Comparison of ENCODE assay signal across 9 mouse cellular contexts in the genomic region with DNA sequence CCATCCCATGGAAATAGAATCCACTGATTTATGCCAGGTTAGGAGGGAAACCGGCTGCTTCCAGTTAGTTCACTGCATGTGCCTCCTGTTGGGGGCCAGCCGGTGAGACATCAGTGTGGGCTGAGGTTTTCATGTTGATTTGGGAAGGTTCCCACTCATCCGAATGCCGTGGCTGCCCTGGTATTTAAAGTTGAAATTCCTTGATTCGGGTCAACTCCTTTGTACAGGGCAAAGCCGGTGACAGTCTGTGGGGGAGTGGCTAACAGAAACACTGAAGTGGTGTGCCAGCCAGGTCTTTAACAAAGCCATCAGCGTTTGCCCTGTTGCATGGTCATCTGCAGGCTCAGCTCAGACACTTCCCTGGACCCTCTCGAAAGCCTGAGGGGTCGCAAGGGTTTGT. TPM values are rescaled to one million over a fixed set of nuclear protein-coding genes. Genes with fewer than 3 reads are reported as not detected.
DNase-seq lines count a peak whose midpoint lies in the region; ATAC-seq and TF ChIP-seq lines count a peak whose summit lies in the region.
"Had no signal": no experiment of that assay in that cellular context is flagged by ENCODE, and none has a peak within 500 bp of the region (broad histone marks: within the 10 kb centered on the region; RNA-seq: fewer than 3 reads in every experiment).

No protein-coding gene starts in this region.

- peaks cover 24% of the 10 kb centered on the region for H3K4me1 ChIP-seq in lung, embryonic 15.5 days
- H3K4me1 ChIP-seq in forebrain, postnatal 0 days (ENCODE audit: insufficient read depth) = 0 out of 2 replicates have a peak, but pooled peaks cover 8% of the 10 kb centered on the region
- peaks cover 36% of the 10 kb centered on the region for H3K4me1 ChIP-seq in limb, embryonic 12.5 days (replicated peaks)
- H3K4me1 ChIP-seq in stomach, postnatal 0 days (replicated peaks; ENCODE audit: control insufficient read depth, insufficient read depth) = 0 out of 2 replicates have a peak, but pooled peaks cover 2% of the 10 kb centered on the region

- H3K4me2 ChIP-seq in lung, embryonic 15.5 days = peak overlapping the region; percentile 45; the same call in 1 of the 2 replicates
- peak overlapping the region; percentile 37; the same call in 1 of the 2 replicates for H3K4me2 ChIP-seq in forebrain, postnatal 0 days (ENCODE audit: low read depth)
- H3K4me2 ChIP-seq in limb, embryonic 12.5 days = peak overlapping the region; percentile 35
- peak overlapping the region; percentile 11; the same call in 1 of the 2 replicates for H3K4me2 ChIP-seq in stomach, postnatal 0 days (replicated peaks; ENCODE audit: low read depth)

- ATAC-seq in lung, embryonic 15.5 days (ENCODE audit: borderline replicate concordance, extremely low read depth, low FRiP score, low TSS enrichment) = no peak
- no peak for ATAC-seq in forebrain, postnatal 0 days
- ATAC-seq in limb, embryonic 12.5 days (ENCODE audit: insufficient number of reproducible peaks, insufficient read depth, low FRiP score, low TSS enrichment, low read depth) = no peak
- no peak for ATAC-seq in stomach, postnatal 0 days (ENCODE audit: low FRiP score, low TSS enrichment)

- no peak for TF ChIP-seq CTCF in forebrain, postnatal 0 days (IDR thresholded peaks at IDR 0.05; ENCODE audit: low read depth)
- TF ChIP-seq CTCF in stomach, postnatal 0 days (IDR thresholded peaks at IDR 0.05; ENCODE audit: low read depth) = no peak
- no peak for TF ChIP-seq CTCF in left cerebral cortex, adult 2 months (IDR thresholded peaks at IDR 0.05)

- DNase-seq in lung, postnatal 10 days = no peak
- DNase-seq in forebrain, postnatal 0 days = no peak
- no peak for DNase-seq in stomach, postnatal 0 days (ENCODE audit: low spot score)
- no peak for DNase-seq in left cerebral cortex, adult 2 months (ENCODE audit: extremely low spot score in 1 of 2, low spot score in 2 of 2)
- DNase-seq in testis, postnatal 10 days (ENCODE audit: low spot score) = no peak
- no peak for DNase-seq in gastrocnemius, postnatal 4 days (ENCODE audit: low spot score in 2 of 2)

- 16% methylated on average over 9 of the region's 9 CpGs for WGBS in lung, embryonic 15.5 days
- 15% methylated on average over 9 of the region's 9 CpGs for WGBS in forebrain, postnatal 0 days
- whole genome bisulfite sequencing in limb, embryonic 12.5 days = 17% methylated on average over 9 of the region's 9 CpGs
- WGBS in stomach, postnatal 0 days = 24% methylated on average over 9 of the region's 9 CpGs

- H3K9me3 ChIP-seq in lung, embryonic 15.5 days = no peaks in the 10 kb centered on the region
- 0 out of 2 replicates have a peak, but pooled peaks cover 6% of the 10 kb centered on the region for H3K9me3 ChIP-seq in forebrain, postnatal 0 days (ENCODE audit: low read length)
- peaks cover 10% of the 10 kb centered on the region for H3K9me3 ChIP-seq in limb, embryonic 12.5 days
- H3K9me3 ChIP-seq in stomach, postnatal 0 days (ENCODE audit: control insufficient read depth, low read length) = no peaks in the 10 kb centered on the region

- H3K27me3 ChIP-seq in lung, embryonic 15.5 days = peaks cover 16% of the 10 kb centered on the region; the same call in 1 of the 2 replicates
- H3K27me3 ChIP-seq in forebrain, postnatal 0 days (ENCODE audit: insufficient read depth, low read length) = peaks cover 43% of the 10 kb centered on the region
- no peaks in the 10 kb centered on the region for H3K27me3 ChIP-seq in limb, embryonic 12.5 days
- H3K27me3 ChIP-seq in stomach, postnatal 0 days (ENCODE audit: control insufficient read depth, insufficient read depth, low read length) = no peaks in the 10 kb centered on the region

- H3K27ac ChIP-seq in lung, embryonic 15.5 days = no peak overlapping the region
- H3K27ac ChIP-seq in forebrain, postnatal 0 days (ENCODE audit: low read depth, low read length) = no peak overlapping the region
- H3K27ac ChIP-seq in limb, embryonic 12.5 days = peak overlapping the region; percentile 36
- H3K27ac ChIP-seq in stomach, postnatal 0 days (replicated peaks) = no peak overlapping the region
- H3K27ac ChIP-seq in left cerebral cortex, adult 2 months = no peak overlapping the region

- H3K4me3 ChIP-seq in lung, embryonic 15.5 days = no peak overlapping the region
- H3K4me3 ChIP-seq in forebrain, postnatal 0 days (ENCODE audit: low read depth, low read length) = no peak overlapping the region
- no peak overlapping the region for H3K4me3 ChIP-seq in limb, embryonic 12.5 days (replicated peaks)
- no peak overlapping the region for H3K4me3 ChIP-seq in stomach, postnatal 0 days (ENCODE audit: low read depth, low read length)
- H3K4me3 ChIP-seq in left cerebral cortex, adult 2 months = no peak overlapping the region

- no peak for TF ChIP-seq EP300 in stomach, postnatal 0 days (optimal IDR thresholded peaks at IDR 0.05)

- H3K36me3 ChIP-seq in lung, embryonic 15.5 days = no peaks in the 10 kb centered on the region
- H3K36me3 ChIP-seq in forebrain, postnatal 0 days (ENCODE audit: insufficient read depth) = no peaks in the 10 kb centered on the region
- no peaks in the 10 kb centered on the region for H3K36me3 ChIP-seq in limb, embryonic 12.5 days
- H3K36me3 ChIP-seq in stomach, postnatal 0 days (ENCODE audit: control insufficient read depth, insufficient read depth, low read length) = no peaks in the 10 kb centered on the region

- intact Hi-C loops in left cerebral cortex, adult 2 months (cut with DNase I) = no loop called here

- no peak overlapping the region for H3K9ac ChIP-seq in lung, embryonic 15.5 days
- H3K9ac ChIP-seq in forebrain, postnatal 0 days = no peak overlapping the region
- H3K9ac ChIP-seq in limb, embryonic 12.5 days (replicated peaks) = no peak overlapping the region
- H3K9ac ChIP-seq in stomach, postnatal 0 days (ENCODE audit: low read length) = no peak overlapping the region

RNA-seq across cellular contexts. Expression of a gene that starts 41.6 kb away (rescaled TPM):
- polyA plus RNA-seq in lung, embryonic 15.5 days (2015; fragmentation: Nextera tagmentation; extraction: Ambion mirVana) = 1.3 and 1.6 TPM in 2 replicates
- total RNA-seq in forebrain, postnatal 0 days (2014; rRNA removed) = 0.69 TPM in 1 of 2 replicates, not detected in the other
- 0.74 and 1.6 TPM in 2 replicates for polyA plus RNA-seq in forebrain, postnatal 0 days (2015; fragmentation: Nextera tagmentation; extraction: Ambion mirVana)
- 1.3 and 1.7 TPM in 2 replicates for polyA plus RNA-seq in limb, embryonic 12.5 days (2016; fragmentation: Nextera tagmentation; extraction: Ambion mirVana)
- 1.5 and 2.3 TPM in 2 replicates for polyA plus RNA-seq in stomach, postnatal 0 days (2015; fragmentation: Nextera tagmentation; extraction: Ambion mirVana)
- not detected for total RNA-seq in left cerebral cortex, adult 2 months (2021)
- total RNA-seq in gastrocnemius, postnatal 4 days (2021) = not detected
- total RNA-seq: heart, postnatal 25 days had no signal
